Mouse (Mus musculus) hindbrain, embryonic 11.5 days (tissue): ENCODE results near the gene Rpl12. TPM values are rescaled to one million over a fixed set of nuclear protein-coding genes. Genes with fewer than 3 reads are reported as not detected.
"Not testable (repeated sequence)": the region's sequence is repeated elsewhere in the genome, so short reads cannot be mapped to it uniquely, and the experiment has no call there.

Experiments
- ATAC-seq: fragments of 200-750 bp; cut with Nextera tagmentation; 2 replicates; pipeline ENCODE4 v1.8.0; 2017; ENCODE audit warnings: mild to moderate bottlenecking, moderate TSS enrichment, moderate library complexity; ENCODE audit not compliant: low FRiP score
- DNase-seq: peaks from one replicate; pipeline ENCODE4 v3.0.0-alpha.2; 2015; ENCODE audit warnings: low spot score
- H3K27ac ChIP-seq: fragments of 300-500 bp; sonication (generic); 2 replicates; pipeline ENCODE4 v1.5.1; 2014; ENCODE audit warnings: mild to moderate bottlenecking, low read depth, low read length
- H3K27me3 ChIP-seq: fragments of 300-500 bp; sonication (generic); 2 replicates; pipeline ENCODE4 v1.6.1; 2014; ENCODE audit warnings: mild to moderate bottlenecking, low read length, moderate library complexity, mixed read lengths; ENCODE audit not compliant: control insufficient read depth, insufficient read depth
- H3K36me3 ChIP-seq: fragments of 300-500 bp; sonication (generic); 2 replicates; pipeline ENCODE4 v1.6.1; 2014; ENCODE audit warnings: mild to moderate bottlenecking, low read length, moderate library complexity, mixed read lengths; ENCODE audit not compliant: control insufficient read depth, insufficient read depth
- H3K4me1 ChIP-seq: fragments of 300-500 bp; sonication (generic); replicated peaks from 2 replicates; pipeline ENCODE4 v1.6.1; 2014; ENCODE audit warnings: low read length, mixed read lengths; ENCODE audit not compliant: control insufficient read depth, insufficient read depth
- H3K4me2 ChIP-seq: fragments of 300-500 bp; sonication (generic); replicated peaks from 2 replicates; pipeline ENCODE4 v1.6.1; 2014; ENCODE audit warnings: mild to moderate bottlenecking, low read depth, low read length
- H3K4me3 ChIP-seq: fragments of 300-500 bp; sonication (generic); 2 replicates; pipeline ENCODE4 v1.5.1; 2014; ENCODE audit warnings: low read depth, low read length
- H3K9ac ChIP-seq: fragments of 300-500 bp; sonication (generic); 2 replicates; pipeline ENCODE4 v1.6.1; 2014; ENCODE audit warnings: low read depth, low read length
- H3K9me3 ChIP-seq: fragments of 300-500 bp; sonication (generic); 2 replicates; pipeline ENCODE4 v1.6.1; 2016; ENCODE audit warnings: low read length; ENCODE audit not compliant: control insufficient read depth
- WGBS: fragments of 180-500 bp; shearing (Covaris S2); extraction: QIAGEN DNeasy Blood & Tissue Kit; methylation state at CpG from one replicate; pipeline ENCODE4 v1.1.7; 2014; 5-methylcytosine and 5-hydroxymethylcytosine counted together
- polyA plus RNA-seq: library from polyadenylated mRNA; unstranded; fragments of >200 nt; fragmentation: Nextera tagmentation; extraction: Ambion mirVana; gene quantifications from 2 replicates; pipeline ENCODE4 v1.2.1, GENCODE M21; 2014

The Rpl12 gene
- polyA plus RNA-seq, 1 experiment from 2014 or later, result 129 TPM

GRCm38 (mm10) chr2:32997792-32998191 lies 36.4 kb downstream of the Rpl12 start:
- Histone ChIP-seq H3K9me3 (no peaks in the 10 kb centered on the region), H3K4me3 (no peak overlapping the region), H3K4me2 (no peak overlapping the region), H3K9ac (no peak overlapping the region), H3K27me3 (no peaks in the 10 kb centered on the region), H3K36me3 (no peaks in the 10 kb centered on the region), H3K4me1 (no peaks in the 10 kb centered on the region), H3K27ac (no peak overlapping the region)
- DNase-seq, result no peak
- ATAC-seq, result no peak
- WGBS, result 82% methylated on average over 4 of the region's 4 CpGs

DNA sequence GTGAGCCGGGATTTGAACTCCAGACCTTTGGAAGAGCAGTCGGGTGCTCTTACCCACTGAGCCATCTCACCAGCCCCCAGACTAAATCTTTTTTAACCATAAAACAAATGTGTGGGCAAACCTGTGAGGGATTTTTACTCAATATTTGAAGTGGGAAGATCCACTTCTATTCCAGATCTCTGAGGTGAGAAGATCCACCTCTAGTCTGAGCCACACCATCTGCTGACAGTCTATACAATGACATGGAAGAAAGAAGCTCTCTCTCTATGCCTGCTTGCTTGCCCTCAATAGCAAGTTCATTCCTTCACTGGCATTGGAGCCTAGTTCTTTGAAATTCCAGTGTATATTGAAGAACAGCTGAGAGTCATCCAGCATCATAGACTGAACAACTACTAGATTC lies 38.4 kb downstream of the Rpl12 start:
- no peaks in the 10 kb centered on the region for H3K9me3 ChIP-seq
- H3K9ac ChIP-seq, result no peak overlapping the region
- 89% methylated on average over 2 of the region's 2 CpGs for WGBS
- H3K27me3 ChIP-seq, result no peaks in the 10 kb centered on the region
- H3K4me2 ChIP-seq, result no peak overlapping the region
- H3K36me3 ChIP-seq, result no peaks in the 10 kb centered on the region
- H3K4me3 ChIP-seq, result no peak overlapping the region
- H3K27ac ChIP-seq, result no peak overlapping the region
- no peak for ATAC-seq
- DNase-seq, result no peak
- H3K4me1 ChIP-seq, result no peaks in the 10 kb centered on the region

DNA sequence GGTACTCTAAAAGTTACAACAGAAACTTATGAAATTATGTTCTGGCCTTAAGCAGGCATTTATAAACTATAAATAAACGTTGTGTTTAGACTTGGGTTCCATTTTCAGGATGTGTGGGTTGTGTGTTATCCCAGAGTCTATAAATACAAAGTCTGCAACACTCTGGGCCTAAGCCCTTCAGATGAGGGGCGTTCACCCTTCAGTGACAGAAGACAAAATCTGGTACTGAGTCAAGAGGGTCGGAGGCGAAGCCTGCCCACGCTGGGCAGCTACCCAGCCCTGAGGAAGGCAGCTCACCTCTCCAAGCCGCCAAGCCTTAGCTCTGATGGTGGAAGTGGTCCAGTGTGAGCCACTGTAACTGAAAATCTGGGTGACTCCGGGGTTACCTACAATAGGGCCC lies 40.8 kb downstream of the Rpl12 start:
- no peaks in the 10 kb centered on the region for H3K4me1 ChIP-seq
- ATAC-seq, result no peak
- H3K9ac ChIP-seq, result no peak overlapping the region
- no peak overlapping the region for H3K4me3 ChIP-seq
- WGBS, result 87% methylated on average over 7 of the region's 7 CpGs
- no peaks in the 10 kb centered on the region for H3K27me3 ChIP-seq
- no peak overlapping the region for H3K27ac ChIP-seq
- H3K36me3 ChIP-seq, result no peaks in the 10 kb centered on the region
- DNase-seq, result no peak
- H3K4me2 ChIP-seq, result no peak overlapping the region
- H3K9me3 ChIP-seq, result no peaks in the 10 kb centered on the region

- WGBS, result 88% methylated on average over 5 of the region's 5 CpGs
- Histone ChIP-seq H3K9ac (no peak overlapping the region), H3K9me3 (no peaks in the 10 kb centered on the region), H3K27me3 (no peaks in the 10 kb centered on the region), H3K4me1 (no peaks in the 10 kb centered on the region), H3K27ac (no peak overlapping the region), H3K4me2 (no peak overlapping the region), H3K4me3 (no peak overlapping the region), H3K36me3 (no peaks in the 10 kb centered on the region)
- ATAC-seq (no peak), DNase-seq (no peak)
These were observed 43.7 kb downstream of the Rpl12 start for GRCm38 (mm10) chr2:33005041-33005440.

GRCm38 (mm10) chr2:33009055-33009454 lies 47.7 kb downstream of the Rpl12 start:
- H3K4me2 ChIP-seq, ATAC-seq, H3K27me3 ChIP-seq, H3K27ac ChIP-seq, H3K4me3 ChIP-seq, H3K36me3 ChIP-seq, DNase-seq, H3K4me1 ChIP-seq, H3K9me3 ChIP-seq, H3K9ac ChIP-seq: not testable (repeated sequence)
- 81% methylated on average over 4 of the region's 4 CpGs for WGBS

DNA sequence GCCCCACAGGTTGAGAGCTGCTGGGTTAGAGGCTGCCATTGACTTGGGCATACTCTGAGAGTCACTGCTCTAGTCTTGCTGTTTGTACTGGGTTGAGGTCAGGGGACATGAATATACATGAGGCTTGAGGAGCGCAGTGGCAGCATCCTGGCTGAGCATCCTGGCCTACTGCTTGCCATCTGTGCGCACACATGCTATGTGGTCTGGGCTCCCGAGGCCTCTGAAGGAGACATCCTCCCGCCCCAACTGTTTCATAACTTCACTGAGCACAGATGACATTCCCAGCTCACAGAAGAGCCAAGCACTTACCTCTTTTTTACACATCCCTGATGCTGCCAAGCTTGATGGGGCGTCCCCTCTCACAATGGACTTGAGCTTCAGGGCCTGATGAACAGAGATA lies 53.5 kb downstream of the Rpl12 start:
- no peak overlapping the region for H3K4me2 ChIP-seq
- no peaks in the 10 kb centered on the region for H3K9me3 ChIP-seq
- H3K36me3 ChIP-seq, result no peaks in the 10 kb centered on the region
- no peak overlapping the region for H3K27ac ChIP-seq
- WGBS, result 73% methylated on average over 5 of the region's 5 CpGs
- H3K27me3 ChIP-seq, result no peaks in the 10 kb centered on the region
- no peak overlapping the region for H3K9ac ChIP-seq
- no peak overlapping the region for H3K4me3 ChIP-seq
- DNase-seq (peak; percentile 19), ATAC-seq (no peak)
- no peaks in the 10 kb centered on the region for H3K4me1 ChIP-seq

Other genes starting within 250 kb of the Rpl12 start
- gene Cdk9, start 248.5 kb upstream of the Rpl12 start, polyA plus RNA-seq, result 77.3 and 79.9 TPM in 2 replicates
- gene Sh2d3c, start 240.5 kb upstream of the Rpl12 start, polyA plus RNA-seq, result 25.9 and 27.6 TPM in 2 replicates
- gene 6330409D20Rik, start 220.5 kb upstream of the Rpl12 start, polyA plus RNA-seq, result 2.3 and 3.0 TPM in 2 replicates
- gene Tor2a, start 204.3 kb upstream of the Rpl12 start, polyA plus RNA-seq, result 53.1 and 53.5 TPM in 2 replicates
- gene Ttc16, start 185.9 kb upstream of the Rpl12 start, polyA plus RNA-seq, result 0.22 and 0.34 TPM in 2 replicates
- 4.2 and 4.3 TPM in 2 replicates for gene Ptrh1, start 185.8 kb upstream of the Rpl12 start, polyA plus RNA-seq
- 0.80 and 0.98 TPM in 2 replicates for gene Cfap157, start 177.1 kb upstream of the Rpl12 start, polyA plus RNA-seq
- 62.8 and 64.7 TPM in 2 replicates for gene Stxbp1, start 114.3 kb upstream of the Rpl12 start, polyA plus RNA-seq
- 11.6 and 13.1 TPM in 2 replicates for gene Fam129b, start 85.4 kb upstream of the Rpl12 start, polyA plus RNA-seq
- gene Lrsam1, start 55 bp downstream of the Rpl12 start, polyA plus RNA-seq, result 8.0 and 8.7 TPM in 2 replicates
- 9.3 and 10.5 TPM in 2 replicates for gene Slc2a8, start 20.5 kb downstream of the Rpl12 start, polyA plus RNA-seq
- 14.3 and 18.5 TPM in 2 replicates for gene Garnl3, start 170.1 kb downstream of the Rpl12 start, polyA plus RNA-seq